Mouse (Mus musculus) C2C12 (cell line): ENCODE results near the gene Rho.

Experiments
- CTCF ChIP-seq: IDR thresholded peaks from one replicate; pipeline ENCODE4 v1.5.1; 2011; ENCODE audit not compliant: control insufficient read depth, insufficient read depth, insufficient read length
- MAX ChIP-seq: IDR thresholded peaks from one replicate; pipeline ENCODE4 v1.6.1; 2011; ENCODE audit warnings: mild to moderate bottlenecking, control low read depth
- MYOG ChIP-seq: IDR thresholded peaks from one replicate; pipeline ENCODE4 v1.6.1; 2011; ENCODE audit not compliant: control insufficient read depth, insufficient read length; ENCODE audit errors: extremely low read depth
- USF1 ChIP-seq: IDR thresholded peaks from one replicate; pipeline ENCODE4 v1.6.1; 2011; ENCODE audit warnings: low read depth, mild to moderate bottlenecking, control low read depth, moderate library complexity

DNA sequence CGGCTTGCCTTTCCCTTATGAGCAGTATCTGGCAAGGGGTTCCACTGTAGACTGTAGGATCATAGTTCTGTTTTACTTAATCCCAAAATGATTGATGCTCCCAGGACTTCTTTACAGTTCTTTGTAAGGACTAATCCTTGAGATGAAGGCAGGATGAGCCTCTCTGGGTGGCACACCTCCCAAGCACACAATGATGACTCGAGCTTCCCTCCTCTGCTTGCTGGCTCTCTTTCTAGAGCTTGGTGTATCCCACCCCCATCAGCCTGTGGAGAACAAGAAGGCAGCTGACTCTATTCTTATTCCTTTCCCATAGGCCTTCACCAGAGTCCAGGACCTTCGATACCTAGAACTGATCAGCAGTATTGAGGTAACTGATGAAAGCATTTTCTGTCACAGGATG is 29.0 kb upstream of the Rho start:
- no peak for TF ChIP-seq MAX
- no peak for TF ChIP-seq CTCF
- no peak for TF ChIP-seq USF1
- no peak for TF ChIP-seq MYOG
